Mouse (Mus musculus) thymus, postnatal 36 days (tissue): ENCODE results near the gene Srgap2.

Experiments
- DNase-seq, 2 experiments: peaks; one replicate each; pipeline ENCODE4 v3.0.0; 2022; ENCODE audit warnings: mixed read lengths in 2 of 2

Srgap2 gene

GRCm38 (mm10) chr1:131417059-131417750, 109.9 kb downstream of the Srgap2 start:
- DNase-seq, result no peak

GRCm38 (mm10) chr1:131403567-131403966, 123.6 kb downstream of the Srgap2 start:
- no peak for DNase-seq

DNA sequence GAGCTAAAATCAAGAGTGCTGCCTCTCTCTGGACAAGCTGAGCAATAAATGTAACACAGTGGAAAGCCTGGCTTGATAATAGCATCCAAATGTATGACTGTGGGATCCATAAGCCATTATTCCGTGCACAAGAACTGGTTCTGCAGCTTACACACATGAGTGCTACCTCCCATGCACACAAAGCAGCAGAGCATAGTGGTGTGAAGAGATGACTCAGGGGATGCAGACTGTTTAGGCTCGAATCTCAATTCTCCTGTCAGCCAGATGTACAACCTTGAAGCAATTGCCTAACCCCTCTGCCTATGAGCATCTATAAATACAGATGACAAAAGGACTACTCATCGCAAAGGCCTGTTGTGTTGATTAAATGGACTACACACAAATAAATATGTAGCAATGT, 126.3 kb downstream of the Srgap2 start:
- DNase-seq, result no peak

GRCm38 (mm10) chr1:131398181-131398580, 129.0 kb downstream of the Srgap2 start:
- DNase-seq, result no peak

- DNase-seq, result peak; percentile 24 to 26
Observed at GRCm38 (mm10) chr1:131384406-131384805, 142.7 kb downstream of the Srgap2 start.

- DNase-seq, result no peak
Observed at GRCm38 (mm10) chr1:131382184-131382583, 145.0 kb downstream of the Srgap2 start.

- no peak for DNase-seq
Observed at GRCm38 (mm10) chr1:131380254-131380653, 146.9 kb downstream of the Srgap2 start.

- no peak for DNase-seq
Observed at GRCm38 (mm10) chr1:131378914-131379474, 148.2 kb downstream of the Srgap2 start.

DNA sequence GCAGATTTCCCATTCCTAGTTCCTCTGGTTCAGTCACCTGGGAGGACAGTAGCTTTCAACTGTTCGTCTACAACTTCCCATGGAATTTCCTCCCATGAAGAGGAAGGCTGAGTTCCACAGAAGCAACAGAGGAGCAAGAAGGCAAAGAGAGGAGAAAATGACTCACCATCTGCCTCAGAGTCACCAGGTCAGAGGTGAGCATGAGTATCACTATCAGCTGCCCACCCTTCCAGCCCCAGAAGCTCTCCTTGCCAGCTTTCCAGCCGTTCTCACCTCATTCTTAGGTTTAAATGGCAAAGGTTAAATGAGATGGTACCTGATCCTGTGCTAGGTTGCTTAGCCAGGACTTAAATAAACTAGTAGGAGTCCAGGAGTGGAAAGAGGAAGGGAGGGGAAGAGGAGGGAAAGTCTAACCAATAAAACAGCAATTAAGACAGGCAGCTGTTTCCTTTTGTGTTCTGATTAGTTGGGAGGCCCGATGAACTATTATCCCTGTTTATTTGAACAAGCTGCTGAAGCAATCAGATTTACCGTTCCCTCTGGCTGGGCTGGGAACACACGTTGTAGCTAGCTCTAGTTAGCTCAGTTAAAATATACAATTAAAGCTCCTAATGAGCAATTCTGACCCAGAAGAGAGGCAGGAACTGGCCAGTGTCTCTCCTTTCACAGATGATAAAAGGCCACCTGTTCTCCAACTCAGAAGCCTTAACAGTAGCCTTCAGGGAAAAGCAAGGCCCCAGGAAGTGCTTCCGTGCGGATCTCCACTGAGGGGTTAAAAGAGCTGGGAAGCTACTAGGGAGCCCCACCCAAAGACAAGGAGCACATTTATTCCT, 148.9 kb downstream of the Srgap2 start:
- DNase-seq, result no peak

GRCm38 (mm10) chr1:131365832-131366231, 161.3 kb downstream of the Srgap2 start:
- DNase-seq, result no peak

- no peak for DNase-seq
Observed at GRCm38 (mm10) chr1:131364432-131364831, 162.7 kb downstream of the Srgap2 start.

- DNase-seq, result no peak
Observed at GRCm38 (mm10) chr1:131363887-131364286, 163.3 kb downstream of the Srgap2 start.

GRCm38 (mm10) chr1:131362089-131362488, 165.1 kb downstream of the Srgap2 start:
- no peak for DNase-seq

GRCm38 (mm10) chr1:131360800-131361199, 166.4 kb downstream of the Srgap2 start:
- no peak for DNase-seq

DNA sequence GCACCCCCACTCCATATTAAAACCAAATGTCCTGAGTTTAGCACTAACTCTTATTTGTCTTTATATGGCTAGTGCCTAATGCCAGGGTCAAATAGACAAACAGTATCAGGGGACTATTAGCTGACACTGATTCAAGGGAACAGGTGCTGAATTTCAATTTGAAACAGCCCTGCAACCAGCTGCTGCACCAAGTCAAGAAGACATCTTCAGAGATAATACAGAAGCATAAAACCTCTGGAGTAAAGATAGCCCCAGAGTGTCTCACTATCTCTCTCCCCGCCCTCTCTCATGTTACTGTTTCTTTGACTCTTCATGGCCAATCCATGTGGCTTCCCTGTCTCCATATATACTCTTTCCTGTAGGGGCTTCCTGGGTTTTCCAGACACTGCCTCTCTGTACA, 167.5 kb downstream of the Srgap2 start:
- no peak for DNase-seq

GRCm38 (mm10) chr1:131357213-131357612, 169.9 kb downstream of the Srgap2 start:
- DNase-seq, result no peak

DNA sequence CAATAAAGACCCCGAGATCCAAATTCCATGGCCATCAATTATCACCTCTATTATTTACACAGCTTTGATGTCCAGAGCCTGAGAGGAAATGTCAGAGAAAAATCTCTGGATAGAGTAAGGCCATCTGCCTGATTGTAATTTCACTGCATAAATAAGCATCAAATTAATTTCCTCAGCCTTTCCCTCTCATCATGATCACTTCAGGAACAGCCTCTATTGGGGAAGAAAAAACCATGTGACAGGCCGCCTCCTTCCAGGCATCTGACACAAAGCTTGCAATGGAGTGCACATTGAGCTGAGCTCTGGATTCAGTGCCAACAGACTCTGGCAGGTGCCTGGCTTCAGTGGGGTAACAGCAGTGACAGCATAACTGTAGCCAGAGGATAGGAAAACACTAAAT, 175.7 kb downstream of the Srgap2 start:
- DNase-seq, result no peak

- no peak for DNase-seq
Observed at GRCm38 (mm10) chr1:131349993-131350510, 177.1 kb downstream of the Srgap2 start.

- no peak for DNase-seq
Observed at GRCm38 (mm10) chr1:131347708-131348107, 179.4 kb downstream of the Srgap2 start.

- no peak for DNase-seq
Observed at GRCm38 (mm10) chr1:131346916-131347555, 180.1 kb downstream of the Srgap2 start.

GRCm38 (mm10) chr1:131345422-131346419, 181.4 kb downstream of the Srgap2 start:
- DNase-seq, result no peak

DNA sequence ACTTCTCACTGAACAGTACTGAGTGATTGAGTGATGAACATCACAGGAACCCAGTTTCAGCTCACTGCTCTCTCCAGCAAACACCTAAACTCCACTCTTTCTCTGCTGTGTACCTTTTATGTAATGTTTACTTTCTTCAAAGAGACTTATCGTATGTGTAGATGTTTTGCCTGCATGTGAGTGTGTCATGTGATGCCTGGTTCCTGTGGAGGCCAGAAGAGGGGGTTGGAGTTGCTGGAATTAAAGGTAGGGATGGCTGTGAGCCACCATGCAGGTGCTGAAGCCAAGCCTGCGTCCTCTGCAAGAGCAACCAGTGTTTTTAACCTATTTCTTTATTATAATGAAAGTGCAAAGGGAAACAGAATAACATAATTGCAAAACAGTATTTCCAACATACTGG, 182.5 kb downstream of the Srgap2 start:
- DNase-seq, result no peak
